In the genomic region with DNA sequence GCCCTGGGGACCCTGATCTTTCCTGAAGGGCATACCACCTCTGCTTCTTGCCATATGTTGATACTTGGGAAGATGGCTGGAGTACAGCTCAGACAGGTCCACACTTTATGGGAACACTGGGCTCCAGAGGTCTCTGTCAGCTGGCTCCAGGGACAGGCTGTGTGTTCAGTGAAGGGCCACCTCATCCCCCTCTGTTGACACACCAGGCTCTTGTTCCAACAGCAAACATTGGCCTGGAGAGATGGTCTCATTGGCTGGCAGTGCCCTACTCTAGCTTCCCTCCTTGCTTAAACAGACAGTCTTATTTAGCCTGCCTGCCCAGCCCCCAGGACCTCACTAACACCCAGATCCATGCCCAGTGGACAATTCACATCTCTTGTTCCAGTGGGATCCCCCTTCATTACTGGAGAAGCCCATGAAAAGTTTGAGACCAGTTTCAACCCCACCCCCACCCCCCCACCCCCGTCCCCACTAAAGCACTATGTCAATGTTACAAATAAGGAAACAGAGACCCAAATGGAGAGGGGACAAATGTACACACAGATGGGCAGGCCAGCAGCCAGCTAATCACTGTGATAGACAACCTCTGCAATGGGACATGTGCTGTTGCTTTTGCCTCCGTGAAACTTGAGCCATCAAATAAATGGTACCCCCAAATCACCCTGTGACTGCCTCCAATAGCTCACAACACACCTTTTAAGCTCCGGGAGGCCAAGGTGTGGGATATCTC, we compare ENCODE assay signal across 29 mouse cellular contexts. TPM values are rescaled to one million over a fixed set of nuclear protein-coding genes. Genes with fewer than 3 reads are reported as not detected.
DNase-seq lines count a peak whose midpoint lies in the region; ATAC-seq and TF ChIP-seq lines count a peak whose summit lies in the region.
"Had no signal": no experiment of that assay in that cellular context is flagged by ENCODE, and none has a peak within 500 bp of the region (broad histone marks: within the 10 kb centered on the region; RNA-seq: fewer than 3 reads in every experiment).

No protein-coding gene starts in this region.

- H3K9me3 ChIP-seq in intestine, embryonic 15.5 days: no peaks in the 10 kb centered on the region
- no peaks in the 10 kb centered on the region for H3K9me3 ChIP-seq in intestine, postnatal 0 days (ENCODE audit: control insufficient read depth)
- H3K9me3 ChIP-seq in intestine, embryonic 16.5 days (ENCODE audit: control insufficient read depth, low read length): no peaks in the 10 kb centered on the region
- H3K9me3 ChIP-seq in liver, embryonic 14.5 days (ENCODE audit: control insufficient read depth, low read length): no peaks in the 10 kb centered on the region
- H3K9me3 ChIP-seq in stomach, embryonic 15.5 days: no peaks in the 10 kb centered on the region
- H3K9me3 ChIP-seq in heart, embryonic 11.5 days (replicated peaks; ENCODE audit: control insufficient read depth, low read length): no peaks in the 10 kb centered on the region
- H3K9me3 ChIP-seq in forebrain, embryonic 12.5 days: no peaks in the 10 kb centered on the region
- H3K9me3 ChIP-seq: embryonic facial prominence, embryonic 15.5 days; forebrain, embryonic 13.5 days; heart, embryonic 13.5 days; limb, embryonic 12.5 days; midbrain, embryonic 10.5 days; midbrain, embryonic 15.5 days; neural tube, embryonic 15.5 days had no signal

- 0 out of 2 replicates have a peak, but pooled peaks have one; percentile 41 for ATAC-seq in intestine, embryonic 15.5 days
- ATAC-seq in intestine, postnatal 0 days: no peak
- peak; percentile 50 for ATAC-seq in intestine, embryonic 16.5 days
- ATAC-seq in liver, embryonic 14.5 days (ENCODE audit: insufficient read depth): peak; percentile 55; the same call in 1 of the 2 replicates
- ATAC-seq in stomach, embryonic 15.5 days (ENCODE audit: insufficient read depth, low FRiP score, low read depth): peak; percentile 50; the same call in 1 of the 2 replicates
- ATAC-seq in heart, embryonic 11.5 days (replicated peaks; ENCODE audit: insufficient number of reproducible peaks, low FRiP score, low TSS enrichment): no peak
- no peak for ATAC-seq in forebrain, embryonic 12.5 days (ENCODE audit: low FRiP score)
- ATAC-seq: activated CD4-positive, CD25-positive, alpha-beta regulatory T cell, adult 4 months; forebrain, embryonic 13.5 days; midbrain, embryonic 15.5 days had no signal

- H3K27ac ChIP-seq in intestine, embryonic 15.5 days: no peak overlapping the region
- H3K27ac ChIP-seq in intestine, postnatal 0 days (ENCODE audit: low read depth, low read length): no peak overlapping the region
- H3K27ac ChIP-seq in intestine, embryonic 16.5 days (ENCODE audit: low read length): no peak overlapping the region
- no peak overlapping the region for H3K27ac ChIP-seq in liver, embryonic 14.5 days
- H3K27ac ChIP-seq in stomach, embryonic 15.5 days: no peak overlapping the region
- H3K27ac ChIP-seq in heart, embryonic 11.5 days (ENCODE audit: low read depth, low read length): no peak overlapping the region
- no peak overlapping the region for H3K27ac ChIP-seq in forebrain, embryonic 12.5 days
- H3K27ac ChIP-seq: embryonic facial prominence, embryonic 15.5 days; forebrain, embryonic 13.5 days; heart, embryonic 13.5 days; hindbrain, embryonic 14.5 days; left cerebral cortex, adult 2 months; limb, embryonic 12.5 days; midbrain, embryonic 10.5 days; midbrain, embryonic 15.5 days; neural tube, embryonic 15.5 days had no signal

- H3K4me3 ChIP-seq in intestine, embryonic 15.5 days (replicated peaks): no peak overlapping the region
- no peak overlapping the region for H3K4me3 ChIP-seq in intestine, postnatal 0 days (ENCODE audit: low read depth, low read length)
- H3K4me3 ChIP-seq in intestine, embryonic 16.5 days (ENCODE audit: low read length): no peak overlapping the region
- H3K4me3 ChIP-seq in liver, embryonic 14.5 days (ENCODE audit: insufficient read depth in 1 of 2, low read depth in 2 of 2, low read length in 2 of 2): no peak overlapping the region
- H3K4me3 ChIP-seq in stomach, embryonic 15.5 days (replicated peaks): no peak overlapping the region
- no peak overlapping the region for H3K4me3 ChIP-seq in heart, embryonic 11.5 days (ENCODE audit: low read depth, low read length)
- no peak overlapping the region for H3K4me3 ChIP-seq in forebrain, embryonic 12.5 days (replicated peaks)
- H3K4me3 ChIP-seq: embryonic facial prominence, embryonic 15.5 days; forebrain, embryonic 13.5 days; heart, embryonic 13.5 days; layer of hippocampus, adult 2 months; left cerebral cortex, adult 2 months; limb, embryonic 12.5 days; midbrain, embryonic 10.5 days; midbrain, embryonic 15.5 days; neural tube, embryonic 15.5 days had no signal

- no peaks in the 10 kb centered on the region for H3K27me3 ChIP-seq in intestine, embryonic 15.5 days (replicated peaks)
- H3K27me3 ChIP-seq in intestine, postnatal 0 days (replicated peaks; ENCODE audit: control insufficient read depth, insufficient read depth, low read length): no peaks in the 10 kb centered on the region
- peaks cover 3% of the 10 kb centered on the region; the same call in 1 of the 2 replicates for H3K27me3 ChIP-seq in intestine, embryonic 16.5 days (replicated peaks; ENCODE audit: control insufficient read depth, insufficient read depth, low read length)
- no peaks in the 10 kb centered on the region for H3K27me3 ChIP-seq in liver, embryonic 14.5 days (ENCODE audit: control insufficient read depth, insufficient read depth, low read length)
- no peaks in the 10 kb centered on the region for H3K27me3 ChIP-seq in stomach, embryonic 15.5 days (replicated peaks)
- peaks cover 21% of the 10 kb centered on the region for H3K27me3 ChIP-seq in heart, embryonic 11.5 days (ENCODE audit: control insufficient read depth, insufficient read depth, low read length)
- H3K27me3 ChIP-seq in forebrain, embryonic 12.5 days: 0 out of 2 replicates have a peak, but pooled peaks cover 6% of the 10 kb centered on the region
- H3K27me3 ChIP-seq: embryonic facial prominence, embryonic 15.5 days; midbrain, embryonic 15.5 days; neural tube, embryonic 15.5 days had no signal

- WGBS in intestine, embryonic 15.5 days: 51% methylated on average over 3 of the region's 3 CpGs
- WGBS in intestine, postnatal 0 days: 36% methylated on average over 3 of the region's 3 CpGs
- WGBS in intestine, embryonic 16.5 days: 52% methylated on average over 3 of the region's 3 CpGs
- WGBS in liver, embryonic 14.5 days (ENCODE audit: insufficient replicate concordance): 32% methylated on average over 3 of the region's 3 CpGs
- 51% methylated on average over 3 of the region's 3 CpGs for WGBS in stomach, embryonic 15.5 days
- WGBS in heart, embryonic 11.5 days (ENCODE audit: insufficient replicate concordance): 71% methylated on average over 3 of the region's 3 CpGs
- 68% methylated on average over 3 of the region's 3 CpGs for WGBS in forebrain, embryonic 12.5 days

- no peak overlapping the region for H3K4me2 ChIP-seq in intestine, embryonic 15.5 days (replicated peaks)
- H3K4me2 ChIP-seq in intestine, postnatal 0 days (replicated peaks; ENCODE audit: low read depth): no peak overlapping the region
- H3K4me2 ChIP-seq in intestine, embryonic 16.5 days (ENCODE audit: low read depth, low read length): no peak overlapping the region
- no peak overlapping the region for H3K4me2 ChIP-seq in liver, embryonic 14.5 days (ENCODE audit: low read depth)
- no peak overlapping the region for H3K4me2 ChIP-seq in stomach, embryonic 15.5 days
- H3K4me2 ChIP-seq in heart, embryonic 11.5 days: no peak overlapping the region
- no peak overlapping the region for H3K4me2 ChIP-seq in forebrain, embryonic 12.5 days
- H3K4me2 ChIP-seq: embryonic facial prominence, embryonic 15.5 days; forebrain, embryonic 13.5 days; heart, embryonic 13.5 days; hindbrain, embryonic 14.5 days; limb, embryonic 12.5 days; midbrain, embryonic 15.5 days; neural tube, embryonic 15.5 days had no signal

- no peak overlapping the region for H3K9ac ChIP-seq in intestine, embryonic 15.5 days
- no peak overlapping the region for H3K9ac ChIP-seq in intestine, postnatal 0 days (ENCODE audit: low read depth, low read length)
- H3K9ac ChIP-seq in intestine, embryonic 16.5 days (ENCODE audit: low read depth, low read length): no peak overlapping the region
- no peak overlapping the region for H3K9ac ChIP-seq in liver, embryonic 14.5 days (replicated peaks)
- no peak overlapping the region for H3K9ac ChIP-seq in stomach, embryonic 15.5 days
- H3K9ac ChIP-seq in heart, embryonic 11.5 days (ENCODE audit: low read depth, low read length): no peak overlapping the region
- no peak overlapping the region for H3K9ac ChIP-seq in forebrain, embryonic 12.5 days
- H3K9ac ChIP-seq: embryonic facial prominence, embryonic 15.5 days; forebrain, embryonic 13.5 days; heart, embryonic 13.5 days; hindbrain, embryonic 14.5 days; limb, embryonic 12.5 days; midbrain, embryonic 15.5 days; neural tube, embryonic 15.5 days had no signal

- H3K36me3 ChIP-seq in intestine, embryonic 15.5 days: no peaks in the 10 kb centered on the region
- H3K36me3 ChIP-seq in intestine, postnatal 0 days (ENCODE audit: control insufficient read depth, insufficient read depth): no peaks in the 10 kb centered on the region
- no peaks in the 10 kb centered on the region for H3K36me3 ChIP-seq in intestine, embryonic 16.5 days (ENCODE audit: control insufficient read depth, insufficient read depth, low read length)
- H3K36me3 ChIP-seq in liver, embryonic 14.5 days (replicated peaks; ENCODE audit: control insufficient read depth, insufficient read depth, low read depth): no peaks in the 10 kb centered on the region
- H3K36me3 ChIP-seq in stomach, embryonic 15.5 days: no peaks in the 10 kb centered on the region
- H3K36me3 ChIP-seq in heart, embryonic 11.5 days (ENCODE audit: control insufficient read depth, insufficient read depth, low read length): no peaks in the 10 kb centered on the region
- no peaks in the 10 kb centered on the region for H3K36me3 ChIP-seq in forebrain, embryonic 12.5 days (replicated peaks)
- H3K36me3 ChIP-seq: embryonic facial prominence, embryonic 15.5 days; heart, embryonic 13.5 days; limb, embryonic 12.5 days; midbrain, embryonic 10.5 days; midbrain, embryonic 15.5 days; neural tube, embryonic 15.5 days had no signal

- TF ChIP-seq EP300 in liver, embryonic 14.5 days (IDR thresholded peaks at IDR 0.05; ENCODE audit: low read depth): no peak

- DNase-seq in liver, embryonic 14.5 days (ENCODE audit: low read depth in 3 of 3, low spot score in 3 of 3): peak in 1 of 3 experiments; percentile 9
- DNase-seq: adrenal gland, adult 2 months; adrenal gland, postnatal 36 days; cerebellum, adult 18-20 months; cerebellum, postnatal 14 days; gastrocnemius, postnatal 36 days; heart, adult 18-20 months; heart, postnatal 10 days; kidney, adult 2 months; kidney, postnatal 36 days; retina, postnatal 1 day; right cerebral cortex, postnatal 14 days had no signal

- 0 out of 2 replicates have a peak, but pooled peaks cover 4% of the 10 kb centered on the region for H3K4me1 ChIP-seq in intestine, embryonic 15.5 days (replicated peaks)
- no peaks in the 10 kb centered on the region for H3K4me1 ChIP-seq in intestine, postnatal 0 days (replicated peaks; ENCODE audit: control insufficient read depth, insufficient read depth, low read length)
- 0 out of 2 replicates have a peak, but pooled peaks cover 3% of the 10 kb centered on the region for H3K4me1 ChIP-seq in intestine, embryonic 16.5 days (ENCODE audit: control insufficient read depth, insufficient read depth, low read length)
- 0 out of 4 replicates have a peak, but pooled peaks cover 0 to 3% of the 10 kb centered on the region in 2 experiments for H3K4me1 ChIP-seq in liver, embryonic 14.5 days (replicated peaks; ENCODE audit: control insufficient read depth in 2 of 2, insufficient read depth in 2 of 2, low read length in 1 of 2)
- H3K4me1 ChIP-seq in stomach, embryonic 15.5 days: no peaks in the 10 kb centered on the region; the same call in 1 of the 2 replicates
- no peaks in the 10 kb centered on the region for H3K4me1 ChIP-seq in heart, embryonic 11.5 days (ENCODE audit: control insufficient read depth, insufficient read depth, low read length)
- H3K4me1 ChIP-seq in forebrain, embryonic 12.5 days: peaks cover 10% of the 10 kb centered on the region; the same call in 1 of the 2 replicates
- H3K4me1 ChIP-seq: embryonic facial prominence, embryonic 15.5 days; forebrain, embryonic 13.5 days; heart, embryonic 13.5 days; limb, embryonic 12.5 days; midbrain, embryonic 15.5 days; neural tube, embryonic 15.5 days had no signal

- TF ChIP-seq CTCF in intestine, postnatal 0 days (IDR thresholded peaks at IDR 0.05; ENCODE audit: low read depth): no peak
- no peak for TF ChIP-seq CTCF in liver, embryonic 14.5 days (IDR thresholded peaks at IDR 0.05; ENCODE audit: low read depth)

RNA-seq across cellular contexts. Expression of gene Syt7, which starts 22.6 kb away (rescaled TPM):
- polyA plus RNA-seq in intestine, embryonic 15.5 days (2015; fragmentation: Nextera tagmentation; extraction: Ambion mirVana): 1.7 and 3.1 TPM in 2 replicates
- 1.9 TPM in 2 replicates for polyA plus RNA-seq in intestine, postnatal 0 days (2015; fragmentation: Nextera tagmentation; extraction: Ambion mirVana)
- 0.94 and 1.3 TPM in 2 replicates for polyA plus RNA-seq in intestine, embryonic 16.5 days (2015; fragmentation: Nextera tagmentation; extraction: Ambion mirVana)
- 0.28 and 0.37 TPM in 2 replicates for polyA plus RNA-seq in liver, embryonic 14.5 days (2012; rRNA removed)
- polyA plus RNA-seq in liver, embryonic 14.5 days (2014; fragmentation: Nextera tagmentation; extraction: Ambion mirVana): 0.04 and 0.09 TPM in 2 replicates
- 2.6 and 3.3 TPM in 2 replicates for polyA plus RNA-seq in stomach, embryonic 15.5 days (2015; fragmentation: Nextera tagmentation; extraction: Ambion mirVana)
- polyA plus RNA-seq in heart, embryonic 11.5 days (2014; fragmentation: Nextera tagmentation; extraction: Ambion mirVana): 1.2 and 2.0 TPM in 2 replicates
- polyA plus RNA-seq in forebrain, embryonic 12.5 days (2016; fragmentation: Nextera tagmentation; extraction: Ambion mirVana): 2.7 and 5.5 TPM in 2 replicates

Comparison
In these comparisons a context has a peak if more than half of its experiments do, and no peak if none do; other contexts are left out.
1. ATAC-seq: peak in intestine, embryonic 15.5 days (single experiment), intestine, embryonic 16.5 days (single experiment), liver, embryonic 14.5 days (single experiment) and stomach, embryonic 15.5 days (single experiment); none in intestine, postnatal 0 days (single experiment), heart, embryonic 11.5 days (single experiment) and forebrain, embryonic 12.5 days (single experiment).